Mouse (Mus musculus): Measurements from ENCODE around the gene Snrpa1.

Gene Snrpa1

DNA sequence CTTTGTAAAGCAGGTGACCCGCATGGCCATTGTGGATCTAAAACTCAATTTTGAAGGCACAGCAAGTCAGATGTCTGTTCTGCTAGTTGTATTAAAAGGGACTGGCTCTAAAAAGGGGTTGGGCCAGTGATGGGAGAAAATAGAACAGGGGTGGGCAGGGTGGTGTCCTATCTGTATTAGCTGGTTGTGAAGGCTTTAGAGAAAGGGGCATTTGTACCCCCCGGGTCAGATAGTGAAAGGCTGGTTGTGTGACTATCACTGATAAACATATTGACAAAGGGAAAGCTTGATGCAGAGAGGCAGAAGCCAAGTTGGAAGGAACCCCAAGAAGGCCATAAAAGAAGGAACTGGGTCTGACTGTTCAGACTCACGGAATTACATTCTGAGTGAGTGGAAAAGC is 54.8 kb downstream of the Snrpa1 start:
- no peak for DNase-seq (ENCODE audit: low spot score in 2 of 2)

DNA sequence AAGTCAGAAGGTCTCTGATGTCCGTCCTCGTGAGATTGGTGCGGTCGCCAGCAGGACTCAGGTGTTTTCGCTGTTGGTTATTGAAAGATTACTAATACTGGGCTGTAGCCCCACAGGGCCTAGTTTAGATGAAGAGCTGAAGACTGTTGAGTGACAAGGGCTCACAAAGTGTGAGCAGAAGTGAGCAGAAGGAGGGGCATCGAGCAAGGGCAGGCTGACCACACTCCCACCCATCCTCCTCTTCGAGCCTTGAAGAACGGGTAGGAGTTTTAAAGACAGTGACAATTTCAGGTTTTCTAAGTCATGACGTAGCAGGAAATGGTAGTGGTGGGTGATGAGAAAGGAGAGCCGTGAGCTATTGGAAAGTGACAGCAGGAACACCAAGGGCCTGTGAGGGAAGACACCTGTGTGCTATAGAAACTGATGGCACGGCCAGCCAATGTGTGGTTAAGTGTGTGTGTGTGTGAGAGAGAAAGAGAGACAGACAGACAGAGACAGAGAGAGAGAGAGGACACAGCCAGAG is 57.1 kb downstream of the Snrpa1 start:
- no peak for DNase-seq (ENCODE audit: low spot score in 2 of 2)

DNA sequence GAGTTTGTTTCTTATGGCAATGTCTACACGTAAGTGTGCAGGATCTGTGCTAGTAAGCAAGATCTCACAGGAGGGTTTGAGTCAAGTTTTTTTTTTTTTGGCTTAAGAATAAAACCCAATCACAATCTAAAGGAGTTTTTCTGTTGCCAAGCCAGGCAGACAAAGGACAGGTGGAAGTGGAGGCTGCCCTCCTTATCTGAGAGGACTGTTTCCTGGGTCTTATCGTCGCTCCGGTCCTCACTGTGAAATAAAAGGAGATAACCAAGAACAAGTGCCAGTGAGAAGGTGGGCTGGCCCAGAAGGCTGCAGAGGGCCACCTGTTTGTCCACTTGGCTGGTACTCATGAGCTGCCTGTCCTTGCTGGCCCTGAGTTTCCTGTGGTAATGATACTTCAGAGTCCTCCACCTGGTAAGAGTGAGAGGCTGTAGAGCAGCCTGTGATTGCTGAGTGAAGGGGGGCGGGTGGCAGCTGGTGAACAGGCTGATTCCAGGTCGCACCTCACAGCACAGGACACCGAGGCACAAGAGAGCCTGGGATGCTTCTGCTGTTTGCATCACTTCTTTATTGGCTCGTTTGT is 58.2 kb downstream of the Snrpa1 start:
- DNase-seq (ENCODE audit: low spot score in 2 of 2) = no peak

DNA sequence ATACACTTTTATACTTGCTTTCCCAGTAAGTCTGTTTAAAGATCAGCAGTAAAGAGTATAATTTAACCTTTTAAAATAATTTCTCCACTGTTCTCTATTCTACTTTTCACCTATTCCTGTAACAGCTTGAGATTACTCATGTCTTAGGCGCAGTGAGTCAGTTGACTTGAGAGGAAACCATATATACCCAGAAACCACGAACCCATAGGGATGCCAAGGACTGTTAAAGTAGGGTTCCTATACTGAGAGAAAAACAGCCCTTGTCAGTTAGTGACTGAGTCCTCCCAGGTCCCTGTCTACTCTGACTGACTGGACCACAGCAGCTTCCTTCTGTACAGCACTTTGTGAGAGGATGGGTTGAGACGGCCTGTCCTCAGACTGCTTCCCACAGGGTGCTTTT is 59.2 kb downstream of the Snrpa1 start:
- DNase-seq (ENCODE audit: low spot score in 2 of 2) = no peak

DNA sequence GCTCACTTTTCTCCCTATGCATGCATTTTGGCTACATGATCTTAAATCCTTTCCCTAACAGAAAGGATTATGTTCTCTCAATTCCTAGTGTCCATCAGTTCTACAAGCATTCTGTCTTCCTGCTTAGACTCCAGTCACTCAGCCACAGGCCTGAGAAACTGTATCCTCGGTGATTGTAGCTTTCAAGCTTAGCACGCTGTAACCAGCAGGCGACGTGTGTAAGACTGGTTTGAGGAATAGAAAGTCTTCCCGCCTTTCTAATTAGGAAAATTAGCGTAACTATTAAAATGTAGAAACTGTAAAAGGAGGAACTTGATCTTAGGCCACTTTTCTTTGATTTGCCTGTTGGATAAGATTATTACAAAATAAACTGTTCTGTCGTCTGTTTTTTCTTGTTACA is 60.0 kb downstream of the Snrpa1 start:
- DNase-seq (ENCODE audit: low spot score in 2 of 2) = no peak

DNA sequence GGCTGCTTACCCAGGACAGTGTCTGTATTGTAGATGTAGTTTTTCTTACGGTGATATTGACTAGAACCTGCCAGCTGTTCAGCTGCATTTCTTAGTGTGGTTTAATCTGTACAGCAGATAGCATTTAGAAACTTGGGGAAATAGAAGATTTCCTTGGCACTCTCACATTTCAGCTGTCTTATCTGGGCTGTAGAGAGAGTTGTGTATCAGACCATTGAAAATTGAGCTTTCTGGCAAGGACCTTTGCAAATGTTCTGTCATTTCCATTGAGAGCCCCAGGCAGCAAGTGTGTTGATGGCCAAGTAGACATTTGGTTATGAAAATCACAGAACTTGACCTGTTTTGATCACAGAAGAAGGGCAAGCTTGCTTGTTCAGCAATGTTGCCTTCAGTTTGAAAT is 61.3 kb downstream of the Snrpa1 start:
- DNase-seq (ENCODE audit: low spot score in 2 of 2) = no peak

DNA sequence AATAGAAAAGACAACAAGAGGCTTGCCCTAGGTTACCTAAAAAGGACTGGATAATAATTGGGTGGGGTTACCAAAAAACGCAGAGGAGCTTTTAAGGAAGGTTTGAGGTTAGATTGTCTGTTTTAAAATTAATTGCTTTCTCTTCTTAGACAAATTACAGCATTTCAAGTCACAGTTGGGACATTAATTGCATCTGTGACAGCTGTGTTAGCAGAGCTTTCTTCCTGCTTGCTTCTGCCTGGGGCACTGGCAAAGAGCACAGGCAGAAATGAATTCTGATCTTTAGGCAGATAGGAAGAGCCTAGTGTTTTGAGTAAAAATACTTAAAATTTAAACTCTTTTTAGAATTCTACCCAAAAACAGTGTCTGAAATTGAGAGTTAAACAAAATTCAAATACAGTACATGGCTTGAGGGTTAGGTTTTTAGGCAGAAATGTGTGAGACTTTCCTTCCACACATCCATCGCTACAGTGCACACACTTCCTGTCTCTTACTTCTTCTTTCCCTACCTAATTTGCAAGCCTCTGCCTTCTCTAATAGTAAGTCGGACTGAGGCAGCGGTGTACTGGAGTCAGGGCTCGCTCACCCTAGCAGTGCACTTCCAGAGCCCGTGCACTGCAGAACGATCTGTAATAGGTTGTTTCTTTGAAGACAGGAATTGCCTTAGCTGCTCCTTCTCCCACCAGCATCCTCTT is 62.0 kb downstream of the Snrpa1 start:
- no peak for DNase-seq (ENCODE audit: low spot score in 2 of 2)

Measured in right cerebral cortex, postnatal 10 days (tissue).